Mouse (Mus musculus) heart, postnatal 0 days (tissue): ENCODE measurements around the gene Cutc. TPM values are rescaled to one million over a fixed set of nuclear protein-coding genes. Genes with fewer than 3 reads are reported as not detected.

Experiments used
- ATAC-seq: fragments of 200-750 bp; cut with Nextera tagmentation; 2 replicates; pipeline ENCODE4 v1.8.0; 2017; ENCODE audit warnings: low read depth, moderate number of reproducible peaks, moderate library complexity; ENCODE audit not compliant: insufficient read depth
- DNase-seq: peaks from one replicate; pipeline ENCODE4 v3.0.0-alpha.2; 2016; ENCODE audit warnings: low spot score
- H3K27ac ChIP-seq: fragments of 300-500 bp; sonication (generic); 2 replicates; pipeline ENCODE4 v1.5.1; 2014; ENCODE audit warnings: low read depth, mild to moderate bottlenecking
- H3K27me3 ChIP-seq: fragments of 300-500 bp; sonication (generic); 2 replicates; pipeline ENCODE4 v1.6.1; 2014; ENCODE audit warnings: low read length, mixed read lengths; ENCODE audit not compliant: control insufficient read depth, insufficient read depth
- H3K36me3 ChIP-seq: fragments of 300-500 bp; sonication (generic); replicated peaks from 2 replicates; pipeline ENCODE4 v1.6.1; 2014; ENCODE audit warnings: low read length, mixed read lengths; ENCODE audit not compliant: control insufficient read depth, insufficient read depth
- H3K4me1 ChIP-seq: fragments of 300-500 bp; sonication (generic); 2 replicates; pipeline ENCODE4 v1.6.1; 2014; ENCODE audit warnings: antibody characterized with exemption; ENCODE audit not compliant: control insufficient read depth, insufficient read depth
- H3K4me2 ChIP-seq: fragments of 300-500 bp; sonication (generic); 2 replicates; pipeline ENCODE4 v1.6.1; 2014; ENCODE audit warnings: low read depth, mild to moderate bottlenecking, low read length, moderate library complexity
- H3K4me3 ChIP-seq: fragments of 300-500 bp; sonication (generic); 2 replicates; pipeline ENCODE4 v1.5.1; 2014; ENCODE audit warnings: low read depth, low read length
- H3K9ac ChIP-seq: fragments of 300-500 bp; sonication (generic); replicated peaks from 2 replicates; pipeline ENCODE4 v1.6.1; 2014; ENCODE audit warnings: low read depth, low read length, mixed read lengths
- H3K9me3 ChIP-seq: fragments of 300-500 bp; sonication (generic); replicated peaks from 2 replicates; pipeline ENCODE4 v1.6.1; 2016; ENCODE audit warnings: low read length; ENCODE audit not compliant: control insufficient read depth
- CTCF ChIP-seq: IDR thresholded peaks from 2 replicates; pipeline ENCODE4 v1.5.1; 2016; ENCODE audit warnings: antibody characterized with exemption, control low read depth, low read depth
- EP300 ChIP-seq: IDR thresholded peaks from 2 replicates; pipeline ENCODE4 v1.6.1; 2016; ENCODE audit warnings: antibody characterized with exemption, low read depth
- WGBS: fragments of 180-500 bp; shearing (Covaris S2); extraction: QIAGEN DNeasy Blood & Tissue Kit; methylation state at CpG from one replicate; pipeline ENCODE4 v1.1.7; 2014; 5-methylcytosine and 5-hydroxymethylcytosine counted together
- polyA plus RNA-seq: library from polyadenylated mRNA; unstranded; fragments of >200 nt; fragmentation: Nextera tagmentation; extraction: Ambion mirVana; gene quantifications from 2 replicates; pipeline ENCODE4 v1.2.1, GENCODE M21; 2015
- total RNA-seq: library from RNA; depleted of rRNA; stranded (reverse); fragments of >200 nt; gene quantifications from 2 replicates; pipeline ENCODE4 v1.2.3, GENCODE M21; 2014; ENCODE audit warnings: low replicate concordance

Gene Cutc
- total and polyA plus RNA-seq, 2 experiments from 2014 or later, result 1.1 to 15.1 TPM

- peak overlapping the region; percentile 96 for H3K27ac ChIP-seq
- peak; percentile 63 for DNase-seq
- no peaks in the 10 kb centered on the region for H3K9me3 ChIP-seq
- peaks cover 26% of the 10 kb centered on the region for H3K36me3 ChIP-seq
- peak overlapping the region; percentile 64 for H3K4me3 ChIP-seq
- ATAC-seq, result peak; percentile 87
- H3K4me1 ChIP-seq, result peaks cover 5% of the 10 kb centered on the region; the same call in 1 of the 2 replicates
- WGBS, result 1% methylated on average over 24 of the region's 24 CpGs
- H3K4me2 ChIP-seq, result peak overlapping the region; percentile 60
- peak overlapping the region; percentile 58 for H3K9ac ChIP-seq
- H3K27me3 ChIP-seq, result no peaks in the 10 kb centered on the region
- TF ChIP-seq CTCF, result peak; percentile 81
- no peak for TF ChIP-seq EP300
Measured at GRCm38 (mm10) chr19:43753226-43753835, 535 bp downstream of the Cutc start.

DNA sequence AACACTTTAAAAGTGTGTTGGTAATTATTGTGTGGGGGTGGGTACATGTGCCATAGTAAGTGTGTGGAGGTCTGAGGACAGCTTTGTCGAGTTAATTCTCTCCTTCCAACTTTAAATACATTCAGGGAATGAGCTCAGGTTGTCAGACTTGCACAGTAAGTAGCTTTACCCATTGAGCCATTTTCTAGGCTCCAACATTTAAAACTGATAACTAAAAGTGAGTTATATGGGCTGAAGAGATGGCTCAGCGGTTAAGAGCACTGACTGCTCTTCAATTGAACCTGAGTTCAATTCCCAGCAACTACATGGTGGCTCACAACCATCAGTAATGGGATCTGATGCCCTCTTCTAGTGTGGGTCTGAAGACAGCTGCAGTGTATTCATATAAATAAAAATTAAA is 1.4 kb downstream of the Cutc start:
- Histone ChIP-seq H3K9ac (no peak overlapping the region), H3K36me3 (peaks cover 17% of the 10 kb centered on the region)

DNA sequence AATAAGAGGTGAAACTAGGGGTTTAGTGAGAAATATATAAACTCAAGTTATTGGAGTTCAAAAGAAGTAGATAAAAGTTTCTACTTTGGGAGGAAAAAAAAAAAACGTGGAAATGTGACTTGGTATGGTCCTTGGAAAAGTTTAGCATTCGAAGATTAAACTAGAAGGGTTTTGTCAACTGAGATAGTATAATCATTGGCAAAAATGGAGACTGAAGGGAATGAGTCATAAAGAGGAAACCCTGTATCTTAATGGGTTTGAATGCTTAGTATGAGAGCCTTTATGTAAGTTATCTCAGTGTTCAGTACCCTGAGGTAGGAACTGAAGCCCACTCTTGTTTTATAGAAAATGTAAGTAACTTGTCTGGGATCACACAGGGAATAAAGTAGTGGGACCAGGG is 2.1 kb downstream of the Cutc start:
- 61% methylated on average over 2 of the region's 2 CpGs for WGBS
- no peak for DNase-seq
- no peak for ATAC-seq
- H3K36me3 ChIP-seq, result peaks cover 13% of the 10 kb centered on the region; the same call in 1 of the 2 replicates
- no peaks in the 10 kb centered on the region for H3K9me3 ChIP-seq
- no peak overlapping the region for H3K4me2 ChIP-seq
- no peak overlapping the region for H3K27ac ChIP-seq
- no peak for TF ChIP-seq CTCF
- no peak for TF ChIP-seq EP300
- no peaks in the 10 kb centered on the region for H3K27me3 ChIP-seq
- H3K4me1 ChIP-seq, result peaks cover 5% of the 10 kb centered on the region; the same call in 1 of the 2 replicates
- H3K4me3 ChIP-seq, result no peak overlapping the region
- H3K9ac ChIP-seq, result no peak overlapping the region

More for the DNA sequence above, 1.4 kb downstream of the Cutc start:
- Histone ChIP-seq H3K27ac (no peak overlapping the region), H3K4me1 (peaks cover 5% of the 10 kb centered on the region; the same call in 1 of the 2 replicates), H3K27me3 (no peaks in the 10 kb centered on the region), H3K4me3 (no peak overlapping the region), H3K9me3 (no peaks in the 10 kb centered on the region), H3K4me2 (no peak overlapping the region)
- no peak for ATAC-seq
- DNase-seq, result no peak
- TF ChIP-seq EP300 (no peak), CTCF (no peak)
- 75% methylated on average over 2 of the region's 2 CpGs for WGBS

GRCm38 (mm10) chr19:43760504-43760903 is 7.7 kb downstream of the Cutc start:
- H3K9me3 ChIP-seq, result no peaks in the 10 kb centered on the region
- H3K4me2 ChIP-seq, result no peak overlapping the region
- TF ChIP-seq EP300 (no peak), CTCF (peak; percentile 74)
- no peaks in the 10 kb centered on the region for H3K36me3 ChIP-seq
- H3K4me3 ChIP-seq, result no peak overlapping the region
- H3K27me3 ChIP-seq, result no peaks in the 10 kb centered on the region
- 17% methylated on average over 6 of the region's 6 CpGs for WGBS
- DNase-seq (peak; percentile 48), ATAC-seq (no peak)
- no peak overlapping the region for H3K9ac ChIP-seq
- no peaks in the 10 kb centered on the region for H3K4me1 ChIP-seq
- H3K27ac ChIP-seq, result no peak overlapping the region

GRCm38 (mm10) chr19:43761543-43762256 is 8.9 kb downstream of the Cutc start:
- ATAC-seq, result no peak

More at GRCm38 (mm10) chr19:43761543-43762256, 8.9 kb downstream of the Cutc start:
- DNase-seq, result no peak
- TF ChIP-seq CTCF (no peak), EP300 (no peak)
- H3K4me2 ChIP-seq, result no peak overlapping the region
- H3K4me1 ChIP-seq, result no peaks in the 10 kb centered on the region
- no peak overlapping the region for H3K9ac ChIP-seq
- no peak overlapping the region for H3K4me3 ChIP-seq
- no peaks in the 10 kb centered on the region for H3K36me3 ChIP-seq
- H3K9me3 ChIP-seq, result no peaks in the 10 kb centered on the region
- no peaks in the 10 kb centered on the region for H3K27me3 ChIP-seq
- no peak overlapping the region for H3K27ac ChIP-seq
